Mouse (Mus musculus): ENCODE results near the gene Serhl. TPM values are rescaled to one million over a fixed set of nuclear protein-coding genes. Genes with fewer than 3 reads are reported as not detected.
A peak's percentile ranks its signal among the peaks of the same experiment; 100 is the strongest.
"Not testable (repeated sequence)": the region's sequence is repeated elsewhere in the genome, so short reads cannot be mapped to it uniquely, and the experiment has no call there.

Serhl gene
- 23.1 and 24.7 TPM in 2 replicates for polyA plus RNA-seq (2014; fragmentation: Nextera tagmentation; extraction: Ambion mirVana)

DNA sequence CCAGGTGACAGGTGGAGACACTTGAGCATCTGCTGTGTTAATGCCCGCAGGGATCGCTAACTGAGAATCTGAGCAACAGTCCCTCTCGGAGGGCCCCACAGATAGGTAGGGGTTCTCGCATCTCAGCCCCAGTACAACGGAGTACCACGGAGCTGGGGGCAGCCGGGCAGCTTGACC is at the start of gene Serhl:
Gene Serhl (plus strand): TSS at position 78 of the 177 bp plus-strand sequence.
- Histone ChIP-seq H3K9ac (replicated peaks; ENCODE audit: low read length) (peak within 1 kb of the TSS; percentile 26; the same call in 1 of the 2 replicates), H3K4me1 (ENCODE audit: control insufficient read depth, insufficient read depth, low read length) (peaks cover 15% of the 10 kb centered on the region), H3K4me3 (replicated peaks; ENCODE audit: low read depth, low read length) (no peak within 1 kb of the TSS), H3K36me3 (ENCODE audit: control insufficient read depth, insufficient read depth, low read length) (no peaks in the 10 kb centered on the region), H3K27ac (replicated peaks; ENCODE audit: low read depth, low read length) (no peak within 1 kb of the TSS), H3K27me3 (ENCODE audit: control insufficient read depth, insufficient read depth, low read length) (peaks cover 4% of the 10 kb centered on the region; the same call in 1 of the 2 replicates), H3K9me3 (ENCODE audit: control insufficient read depth, low read length) (no peaks in the 10 kb centered on the region), H3K4me2 (ENCODE audit: low read length) (peak within 1 kb of the TSS; percentile 38)
- no peak for DNase-seq
- 17% methylated on average over 7 of the region's 7 CpGs for WGBS
- no peak for ATAC-seq (ENCODE audit: low FRiP score, low TSS enrichment)

DNA sequence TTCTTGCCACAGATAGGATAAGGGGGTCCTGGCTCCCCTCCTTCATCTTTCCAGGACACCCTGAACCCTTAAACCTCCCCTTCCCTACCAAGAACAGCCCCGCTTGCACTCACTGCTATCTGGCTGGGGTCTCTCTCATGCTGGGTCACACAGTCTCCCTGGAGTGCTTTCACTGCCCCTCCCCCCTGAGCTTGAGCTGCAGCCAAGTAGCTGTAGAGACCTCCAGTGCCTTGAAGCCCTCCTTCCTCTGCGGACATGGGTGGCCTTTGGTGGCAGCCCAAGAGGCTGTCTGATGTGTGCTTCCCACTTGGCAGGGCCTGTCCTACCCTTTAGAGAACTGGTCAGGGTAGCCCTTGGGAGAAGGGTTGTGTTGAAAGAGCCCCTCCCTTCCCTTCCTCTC is 49.1 kb upstream of the Serhl start:
- Histone ChIP-seq H3K36me3 (ENCODE audit: control insufficient read depth, insufficient read depth, low read length) (no peaks in the 10 kb centered on the region), H3K4me1 (ENCODE audit: control insufficient read depth, insufficient read depth, low read length) (peaks cover 30% of the 10 kb centered on the region), H3K27me3 (ENCODE audit: control insufficient read depth, insufficient read depth, low read length) (no peaks in the 10 kb centered on the region; the same call in 1 of the 2 replicates), H3K4me3 (replicated peaks; ENCODE audit: low read depth, low read length) (no peak overlapping the region), H3K9ac (replicated peaks; ENCODE audit: low read length) (no peak overlapping the region; the same call in 1 of the 2 replicates), H3K9me3 (ENCODE audit: control insufficient read depth, low read length) (no peaks in the 10 kb centered on the region), H3K27ac (replicated peaks; ENCODE audit: low read depth, low read length) (no peak overlapping the region), H3K4me2 (ENCODE audit: low read length) (no peak overlapping the region)
- ATAC-seq (ENCODE audit: low FRiP score, low TSS enrichment) (no peak), DNase-seq (peak; percentile 46)
- 43% methylated on average over 2 of the region's 2 CpGs for WGBS

DNA sequence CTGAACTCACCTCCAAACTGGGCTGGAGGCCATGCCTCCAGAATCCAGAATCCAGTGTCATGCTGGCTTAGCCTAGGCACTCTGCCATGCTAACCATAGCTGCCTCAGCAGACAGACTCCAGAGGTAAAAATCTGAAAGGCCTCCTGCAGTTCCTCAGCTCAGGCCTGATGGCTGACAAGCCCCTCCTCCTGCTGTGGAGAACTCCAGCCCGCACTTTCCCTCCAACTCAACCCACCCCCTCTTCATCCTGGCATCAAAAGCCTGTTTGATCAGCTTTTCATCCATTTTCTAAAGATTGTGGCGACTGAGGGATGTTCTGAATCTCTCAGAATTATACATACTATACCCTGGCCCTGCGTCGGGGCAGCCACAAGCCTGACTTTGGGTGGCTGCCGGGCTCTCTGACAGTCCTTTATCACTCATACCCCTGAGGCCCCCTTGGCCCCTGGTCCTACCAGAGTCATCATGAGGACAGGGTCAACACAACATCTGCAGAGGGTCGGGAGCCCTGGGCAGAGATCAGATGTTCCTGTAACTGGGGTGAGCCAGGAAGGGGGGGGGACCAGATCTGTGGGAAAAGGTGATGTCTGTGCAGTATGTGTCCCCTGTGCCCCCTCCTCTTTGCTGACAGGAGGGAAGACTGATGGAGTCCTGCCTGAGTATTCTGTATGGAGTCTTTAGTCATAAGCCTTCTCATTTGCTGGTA is 46.5 kb upstream of the Serhl start:
- Histone ChIP-seq H3K4me2 (ENCODE audit: low read length) (peak overlapping the region; percentile 54), H3K36me3 (ENCODE audit: control insufficient read depth, insufficient read depth, low read length) (no peaks in the 10 kb centered on the region), H3K9me3 (ENCODE audit: control insufficient read depth, low read length) (no peaks in the 10 kb centered on the region), H3K27ac (replicated peaks; ENCODE audit: low read depth, low read length) (peak overlapping the region; percentile 87), H3K4me1 (ENCODE audit: control insufficient read depth, insufficient read depth, low read length) (peaks cover 25% of the 10 kb centered on the region), H3K9ac (replicated peaks; ENCODE audit: low read length) (peak overlapping the region; percentile 42), H3K4me3 (replicated peaks; ENCODE audit: low read depth, low read length) (0 out of 2 replicates have a peak overlapping the region, but pooled peaks have one; percentile 8), H3K27me3 (ENCODE audit: control insufficient read depth, insufficient read depth, low read length) (no peaks in the 10 kb centered on the region; the same call in 1 of the 2 replicates)
- WGBS = under 1% methylated on average over 6 of the region's 6 CpGs
- peak; percentile 62; the same call in 1 of the 2 replicates for ATAC-seq (ENCODE audit: low FRiP score, low TSS enrichment)
- peak; percentile 84 for DNase-seq

DNA sequence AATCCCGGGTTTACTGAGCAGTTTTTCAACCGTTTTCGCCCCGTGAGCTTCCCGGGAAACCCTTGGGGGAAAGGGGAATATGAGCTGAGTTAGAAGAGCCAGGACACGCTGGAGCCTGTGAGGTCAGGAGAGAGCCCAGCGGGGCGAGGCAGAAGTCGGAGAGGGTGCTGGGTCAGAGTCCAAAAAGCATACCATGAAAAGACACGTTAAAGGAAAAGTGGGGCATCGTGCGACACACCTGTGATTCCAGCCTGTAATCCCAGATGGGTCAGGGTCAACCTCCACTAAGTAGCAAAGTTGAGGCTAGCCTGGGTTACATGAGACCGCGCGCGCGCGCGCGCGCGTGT is 46.0 kb upstream of the Serhl start:
- peak overlapping the region; percentile 42 for H3K9ac ChIP-seq (replicated peaks; ENCODE audit: low read length)

DNA sequence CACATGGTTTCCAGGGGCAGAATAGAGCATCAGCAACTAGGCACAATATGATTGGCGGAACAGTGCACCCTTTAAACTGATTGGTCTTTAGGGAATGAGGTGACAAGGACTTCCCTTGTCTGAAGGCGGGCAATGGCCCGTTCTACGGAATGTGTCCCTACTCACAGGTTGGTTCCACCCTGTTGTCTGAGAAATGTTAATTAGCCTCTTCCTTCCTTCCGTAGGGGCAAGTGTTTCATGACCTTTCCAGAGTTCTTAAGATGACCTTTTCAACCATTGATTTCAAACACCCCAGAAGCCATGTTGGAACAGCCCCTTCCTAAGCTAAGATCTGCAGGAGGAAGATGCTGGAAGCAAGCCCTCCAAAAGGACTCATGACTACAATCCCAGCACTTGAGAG is 43.7 kb upstream of the Serhl start:
- 92% methylated on average over 5 of the region's 5 CpGs for WGBS
- not testable (repeated sequence) for H3K9me3 ChIP-seq (ENCODE audit: control insufficient read depth, low read length); H3K27me3 ChIP-seq (ENCODE audit: control insufficient read depth, insufficient read depth, low read length); H3K27ac ChIP-seq (replicated peaks; ENCODE audit: low read depth, low read length); ATAC-seq (ENCODE audit: low FRiP score, low TSS enrichment); H3K9ac ChIP-seq (replicated peaks; ENCODE audit: low read length); DNase-seq; H3K36me3 ChIP-seq (ENCODE audit: control insufficient read depth, insufficient read depth, low read length); H3K4me2 ChIP-seq (ENCODE audit: low read length); H3K4me3 ChIP-seq (replicated peaks; ENCODE audit: low read depth, low read length)
- H3K4me1 ChIP-seq (ENCODE audit: control insufficient read depth, insufficient read depth, low read length) = peaks cover 17% of the 10 kb centered on the region

More for the DNA sequence above, 46.0 kb upstream of the Serhl start:
- Histone ChIP-seq H3K4me3 (replicated peaks; ENCODE audit: low read depth, low read length) (0 out of 2 replicates have a peak overlapping the region, but pooled peaks have one; percentile 8), H3K9me3 (ENCODE audit: control insufficient read depth, low read length) (no peaks in the 10 kb centered on the region), H3K36me3 (ENCODE audit: control insufficient read depth, insufficient read depth, low read length) (no peaks in the 10 kb centered on the region), H3K27me3 (ENCODE audit: control insufficient read depth, insufficient read depth, low read length) (no peaks in the 10 kb centered on the region; the same call in 1 of the 2 replicates), H3K4me2 (ENCODE audit: low read length) (peak overlapping the region; percentile 54), H3K4me1 (ENCODE audit: control insufficient read depth, insufficient read depth, low read length) (peaks cover 21% of the 10 kb centered on the region), H3K27ac (replicated peaks; ENCODE audit: low read depth, low read length) (peak overlapping the region; percentile 87)
- ATAC-seq (ENCODE audit: low FRiP score, low TSS enrichment) = 0 out of 2 replicates have a peak, but pooled peaks have one; percentile 9
- 62% methylated on average over 22 of the region's 22 CpGs for WGBS
- DNase-seq = no peak

DNA sequence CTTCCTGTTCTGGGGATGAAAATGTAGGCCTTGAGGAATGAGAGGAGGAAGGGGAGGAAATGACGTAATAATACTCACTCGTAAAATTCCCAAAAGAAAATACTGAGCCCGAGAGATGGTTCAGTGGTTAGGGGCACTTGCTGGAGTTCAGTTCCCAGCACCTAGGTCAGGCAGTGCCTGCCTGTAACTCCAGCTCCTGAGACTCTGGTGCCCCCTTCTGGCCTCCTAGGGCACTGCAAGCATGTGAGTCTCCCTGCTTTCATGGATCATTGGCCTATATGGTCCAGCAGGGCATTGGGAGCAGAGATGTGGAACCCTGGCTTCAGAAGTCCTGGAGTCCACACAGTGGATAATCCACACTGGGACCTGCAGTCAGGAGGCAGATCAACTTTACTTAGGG is 43.0 kb upstream of the Serhl start:
- Histone ChIP-seq H3K27ac (replicated peaks; ENCODE audit: low read depth, low read length) (no peak overlapping the region), H3K36me3 (ENCODE audit: control insufficient read depth, insufficient read depth, low read length) (no peaks in the 10 kb centered on the region), H3K4me1 (ENCODE audit: control insufficient read depth, insufficient read depth, low read length) (peaks cover 17% of the 10 kb centered on the region), H3K9ac (replicated peaks; ENCODE audit: low read length) (no peak overlapping the region), H3K4me2 (ENCODE audit: low read length) (no peak overlapping the region), H3K4me3 (replicated peaks; ENCODE audit: low read depth, low read length) (no peak overlapping the region), H3K9me3 (ENCODE audit: control insufficient read depth, low read length) (no peaks in the 10 kb centered on the region), H3K27me3 (ENCODE audit: control insufficient read depth, insufficient read depth, low read length) (no peaks in the 10 kb centered on the region; the same call in 1 of the 2 replicates)
- WGBS = 97% methylated on average over 3 of the region's 3 CpGs
- no peak for DNase-seq
- ATAC-seq (ENCODE audit: low FRiP score, low TSS enrichment) = no peak

DNA sequence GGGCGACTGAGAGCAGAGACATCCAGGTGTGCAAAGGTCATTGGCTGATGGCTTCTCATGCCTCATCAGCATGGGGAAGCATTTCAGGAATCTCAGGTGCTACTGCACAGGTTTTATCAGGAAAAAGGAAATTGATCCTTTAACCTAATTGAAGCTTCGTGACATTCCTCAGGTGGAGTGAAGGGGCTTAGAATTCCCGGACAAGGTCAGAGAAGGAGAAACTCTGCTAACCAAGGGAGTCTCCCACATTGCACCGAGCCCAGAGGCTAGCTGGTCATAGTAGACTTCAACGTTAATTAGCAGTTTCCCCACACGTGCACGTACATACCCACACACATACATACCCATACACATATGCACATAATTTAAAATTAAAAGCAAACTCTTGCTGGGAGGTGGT is 42.6 kb upstream of the Serhl start:
- no peak overlapping the region for H3K4me2 ChIP-seq (ENCODE audit: low read length)
- WGBS = 90% methylated on average over 7 of the region's 7 CpGs
- H3K27me3 ChIP-seq (ENCODE audit: control insufficient read depth, insufficient read depth, low read length) = no peaks in the 10 kb centered on the region; the same call in 1 of the 2 replicates
- H3K36me3 ChIP-seq (ENCODE audit: control insufficient read depth, insufficient read depth, low read length) = no peaks in the 10 kb centered on the region
- H3K4me1 ChIP-seq (ENCODE audit: control insufficient read depth, insufficient read depth, low read length) = peaks cover 17% of the 10 kb centered on the region
- ATAC-seq (ENCODE audit: low FRiP score, low TSS enrichment) (no peak), DNase-seq (no peak)
- H3K9me3 ChIP-seq (ENCODE audit: control insufficient read depth, low read length) = no peaks in the 10 kb centered on the region
- no peak overlapping the region for H3K4me3 ChIP-seq (replicated peaks; ENCODE audit: low read depth, low read length)
- no peak overlapping the region for H3K27ac ChIP-seq (replicated peaks; ENCODE audit: low read depth, low read length)
- H3K9ac ChIP-seq (replicated peaks; ENCODE audit: low read length) = no peak overlapping the region

DNA sequence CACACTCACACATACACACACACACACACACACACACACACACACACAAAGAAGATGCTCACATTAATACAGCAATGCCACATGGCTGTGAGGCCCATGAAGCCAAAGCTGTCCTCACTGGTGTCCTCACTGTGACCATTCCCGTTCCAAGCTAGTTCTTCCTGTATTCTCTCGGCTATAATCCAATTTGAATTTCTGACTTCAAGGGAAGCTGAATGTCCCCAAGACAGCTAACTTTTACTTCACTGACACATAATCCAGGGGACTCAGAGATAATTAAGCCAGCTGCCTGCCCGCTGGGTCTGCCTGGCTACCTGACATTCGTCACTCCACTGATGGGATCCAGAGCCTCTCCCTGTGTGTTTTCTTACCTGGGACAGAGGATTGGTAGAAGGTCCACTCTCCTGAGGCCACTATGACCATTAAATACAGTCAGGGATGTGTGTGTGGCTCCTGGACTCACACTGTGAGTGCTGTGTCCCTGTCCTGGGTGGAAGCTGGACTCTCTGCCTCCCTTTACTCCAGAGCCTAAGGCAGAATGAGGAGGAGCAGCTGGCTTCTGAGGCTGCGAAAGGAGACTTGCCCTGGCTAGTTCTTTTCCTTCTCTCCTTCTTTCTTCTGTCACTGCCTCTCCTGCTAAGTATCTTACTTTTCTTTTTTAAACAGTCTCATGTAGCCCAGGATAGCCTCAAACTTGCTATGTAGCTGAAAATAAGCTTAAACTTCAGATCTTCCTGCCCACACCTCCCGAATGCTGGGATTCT is 36.8 kb upstream of the Serhl start:
- no peak overlapping the region for H3K4me3 ChIP-seq (replicated peaks; ENCODE audit: low read depth, low read length)
- 47% methylated on average over 6 of the region's 6 CpGs for WGBS
- DNase-seq (no peak), ATAC-seq (ENCODE audit: low FRiP score, low TSS enrichment) (no peak)
- no peaks in the 10 kb centered on the region for H3K9me3 ChIP-seq (ENCODE audit: control insufficient read depth, low read length)
- H3K27me3 ChIP-seq (ENCODE audit: control insufficient read depth, insufficient read depth, low read length) = no peaks in the 10 kb centered on the region
- no peak overlapping the region for H3K9ac ChIP-seq (replicated peaks; ENCODE audit: low read length)
- H3K4me2 ChIP-seq (ENCODE audit: low read length) = no peak overlapping the region
- no peaks in the 10 kb centered on the region for H3K36me3 ChIP-seq (ENCODE audit: control insufficient read depth, insufficient read depth, low read length)
- no peak overlapping the region for H3K27ac ChIP-seq (replicated peaks; ENCODE audit: low read depth, low read length)
- H3K4me1 ChIP-seq (ENCODE audit: control insufficient read depth, insufficient read depth, low read length) = peaks cover 23% of the 10 kb centered on the region

DNA sequence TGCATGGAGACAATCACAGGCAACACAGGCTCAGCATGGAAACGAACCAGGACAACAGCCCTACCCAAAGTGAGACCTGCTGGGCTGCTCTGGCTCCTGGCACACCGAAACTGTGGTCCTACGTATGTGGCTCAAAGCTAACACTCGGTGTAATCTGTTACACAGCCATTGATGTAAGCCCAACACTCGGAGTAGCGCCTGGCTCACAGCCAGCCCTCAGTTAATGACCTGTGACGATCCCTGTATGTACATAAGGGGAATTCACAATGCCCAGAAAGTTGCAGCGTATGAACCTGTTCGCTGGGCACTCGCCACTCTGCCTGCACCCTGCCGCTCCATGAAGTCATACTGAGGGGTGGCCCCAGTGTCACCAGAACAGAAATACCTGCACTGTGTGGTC is 36.0 kb upstream of the Serhl start:
- no peak overlapping the region for H3K27ac ChIP-seq (replicated peaks; ENCODE audit: low read depth, low read length)
- ATAC-seq (ENCODE audit: low FRiP score, low TSS enrichment) = no peak
- H3K4me1 ChIP-seq (ENCODE audit: control insufficient read depth, insufficient read depth, low read length) = peaks cover 28% of the 10 kb centered on the region
- H3K4me2 ChIP-seq (ENCODE audit: low read length) = no peak overlapping the region
- no peaks in the 10 kb centered on the region for H3K36me3 ChIP-seq (ENCODE audit: control insufficient read depth, insufficient read depth, low read length)
- H3K27me3 ChIP-seq (ENCODE audit: control insufficient read depth, insufficient read depth, low read length) = no peaks in the 10 kb centered on the region
- no peak overlapping the region for H3K4me3 ChIP-seq (replicated peaks; ENCODE audit: low read depth, low read length)
- H3K9ac ChIP-seq (replicated peaks; ENCODE audit: low read length) = no peak overlapping the region
- WGBS = 31% methylated on average over 11 of the region's 11 CpGs
- H3K9me3 ChIP-seq (ENCODE audit: control insufficient read depth, low read length) = no peaks in the 10 kb centered on the region
- DNase-seq = peak; percentile 63

All from midbrain, embryonic 14.5 days (tissue).